Mouse (Mus musculus): Measurements from ENCODE around the gene Gm3336.

DNA sequence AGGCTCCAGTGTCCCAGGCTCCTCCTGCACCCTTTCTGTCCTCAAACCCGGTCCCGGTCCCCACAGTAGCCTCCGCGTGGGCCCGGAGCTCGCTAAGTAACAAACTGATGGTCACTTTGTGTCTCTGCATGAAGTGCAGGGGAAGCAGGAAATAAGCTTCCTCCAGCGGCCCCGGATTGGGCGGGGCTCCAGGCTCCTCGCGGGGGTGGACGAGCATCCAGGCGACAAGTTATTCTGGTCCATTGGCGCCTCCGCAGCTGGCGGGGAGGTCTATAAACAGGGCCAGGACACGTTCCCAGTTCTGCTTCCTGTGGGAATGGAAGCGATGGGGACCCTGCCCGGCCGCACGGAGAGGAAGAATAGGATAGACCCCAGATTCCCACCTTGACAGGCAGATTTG is 34.8 kb downstream of the Gm3336 start:
- TF ChIP-seq CTCF (IDR thresholded peaks at IDR 0.05; ENCODE audit: low read depth) (no peak), EP300 (IDR thresholded peaks at IDR 0.05; ENCODE audit: low read depth) (no peak)
